ENCODE assay signal across 9 mouse cellular contexts in the genomic region with DNA sequence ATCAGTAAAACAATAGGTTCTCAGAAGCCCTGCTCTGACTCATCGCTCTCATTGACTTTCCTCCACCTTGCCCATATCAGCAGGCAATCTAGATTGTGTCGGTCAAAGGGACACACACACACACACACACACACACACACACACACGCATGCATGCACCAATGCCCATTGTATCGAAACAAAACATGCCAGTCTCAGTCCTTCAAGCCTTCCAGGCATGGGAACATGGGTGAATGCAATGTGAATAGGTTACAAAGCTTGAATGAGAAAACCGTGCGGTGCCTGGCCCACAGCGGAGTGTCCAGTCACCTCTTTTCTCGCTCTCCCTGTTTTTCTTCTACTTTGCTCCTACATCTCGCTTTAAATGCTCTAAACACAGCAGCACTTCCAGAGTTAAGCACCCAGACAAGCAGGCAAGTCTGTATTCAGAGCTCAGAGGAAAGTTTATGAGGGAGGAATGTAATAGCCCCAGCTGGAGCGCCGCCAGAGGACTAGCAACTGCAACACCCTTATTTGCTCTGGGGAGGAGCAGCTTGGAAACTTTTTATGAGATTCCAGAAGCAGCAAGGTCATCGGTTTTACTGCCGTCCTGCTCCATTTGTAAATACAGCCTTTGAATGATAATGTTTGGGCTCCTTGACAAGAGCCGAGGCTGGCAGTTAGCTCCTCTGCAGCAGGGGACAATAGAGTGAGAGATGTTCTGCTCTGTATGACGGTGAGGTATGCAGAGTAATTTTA.
DNase-seq lines count a peak whose midpoint lies in the region; ATAC-seq lines count a peak whose summit lies in the region.
"Had no signal": no experiment of that assay in that cellular context is flagged by ENCODE, and none has a peak within 500 bp of the region (broad histone marks: within the 10 kb centered on the region; RNA-seq: fewer than 3 reads in every experiment).

No protein-coding gene starts in this region.

- H3K9ac ChIP-seq in embryonic facial prominence, embryonic 12.5 days, result no peak overlapping the region
- H3K9ac ChIP-seq in heart, embryonic 13.5 days, result peak overlapping the region; percentile 55
- no peak overlapping the region for H3K9ac ChIP-seq in kidney, embryonic 15.5 days
- no peak overlapping the region for H3K9ac ChIP-seq in stomach, embryonic 15.5 days

- no peak overlapping the region for H3K4me3 ChIP-seq in embryonic facial prominence, embryonic 12.5 days
- H3K4me3 ChIP-seq in heart, embryonic 13.5 days, result 0 out of 2 replicates have a peak overlapping the region, but pooled peaks have one; percentile 4
- peak overlapping the region; percentile 12 for H3K4me3 ChIP-seq in kidney, embryonic 15.5 days (replicated peaks)
- peak overlapping the region; percentile 13 for H3K4me3 ChIP-seq in stomach, embryonic 15.5 days (replicated peaks)

- peak; percentile 59 for DNase-seq in ZHBTc4 (ENCODE audit: low read depth, low spot score)
- peak; percentile 58 for DNase-seq in lung, postnatal 14 days
- DNase-seq in thymus, postnatal 25 days, result no peak
- no peak for DNase-seq in frontal cortex, postnatal 25 days (ENCODE audit: low spot score in 2 of 2)

- H3K4me1 ChIP-seq in embryonic facial prominence, embryonic 12.5 days, result peaks cover 21% of the 10 kb centered on the region
- H3K4me1 ChIP-seq in heart, embryonic 13.5 days, result peaks cover 44% of the 10 kb centered on the region
- peaks cover 65% of the 10 kb centered on the region for H3K4me1 ChIP-seq in kidney, embryonic 15.5 days
- peaks cover 13% of the 10 kb centered on the region for H3K4me1 ChIP-seq in stomach, embryonic 15.5 days

- no peaks in the 10 kb centered on the region for H3K9me3 ChIP-seq in embryonic facial prominence, embryonic 12.5 days
- no peaks in the 10 kb centered on the region for H3K9me3 ChIP-seq in heart, embryonic 13.5 days
- H3K9me3 ChIP-seq in kidney, embryonic 15.5 days (replicated peaks), result no peaks in the 10 kb centered on the region
- H3K9me3 ChIP-seq in stomach, embryonic 15.5 days, result no peaks in the 10 kb centered on the region

- WGBS in embryonic facial prominence, embryonic 12.5 days, result 45% methylated on average over 15 of the region's 15 CpGs
- WGBS in heart, embryonic 13.5 days, result 31% methylated on average over 15 of the region's 15 CpGs
- 7% methylated on average over 15 of the region's 15 CpGs for WGBS in kidney, embryonic 15.5 days
- WGBS in stomach, embryonic 15.5 days, result 16% methylated on average over 15 of the region's 15 CpGs

- peak; percentile 86 for ATAC-seq in embryonic facial prominence, embryonic 12.5 days (ENCODE audit: insufficient number of reproducible peaks, insufficient read depth, low FRiP score, low TSS enrichment)
- ATAC-seq in heart, embryonic 13.5 days (ENCODE audit: extremely low read depth, insufficient number of reproducible peaks, low FRiP score, low TSS enrichment), result no peak
- ATAC-seq in kidney, embryonic 15.5 days (replicated peaks; ENCODE audit: low FRiP score), result peak; percentile 82
- ATAC-seq in stomach, embryonic 15.5 days (ENCODE audit: insufficient read depth, low FRiP score, low read depth), result peak; percentile 85

- no peaks in the 10 kb centered on the region for H3K27me3 ChIP-seq in embryonic facial prominence, embryonic 12.5 days
- 0 out of 2 replicates have a peak, but pooled peaks cover 5% of the 10 kb centered on the region for H3K27me3 ChIP-seq in heart, embryonic 13.5 days (replicated peaks)
- H3K27me3 ChIP-seq in kidney, embryonic 15.5 days, result no peaks in the 10 kb centered on the region
- H3K27me3 ChIP-seq in stomach, embryonic 15.5 days (replicated peaks), result no peaks in the 10 kb centered on the region

- no peaks in the 10 kb centered on the region for H3K36me3 ChIP-seq in embryonic facial prominence, embryonic 12.5 days
- no peaks in the 10 kb centered on the region for H3K36me3 ChIP-seq in heart, embryonic 13.5 days
- H3K36me3 ChIP-seq in kidney, embryonic 15.5 days, result no peaks in the 10 kb centered on the region
- no peaks in the 10 kb centered on the region for H3K36me3 ChIP-seq in stomach, embryonic 15.5 days

- H3K4me2 ChIP-seq in embryonic facial prominence, embryonic 12.5 days (replicated peaks), result peak overlapping the region; percentile 24
- peak overlapping the region; percentile 55 for H3K4me2 ChIP-seq in heart, embryonic 13.5 days
- H3K4me2 ChIP-seq in kidney, embryonic 15.5 days, result peak overlapping the region; percentile 50
- H3K4me2 ChIP-seq in stomach, embryonic 15.5 days, result peak overlapping the region; percentile 48

- peak overlapping the region; percentile 71 for H3K27ac ChIP-seq in embryonic facial prominence, embryonic 12.5 days
- peak overlapping the region; percentile 90 for H3K27ac ChIP-seq in heart, embryonic 13.5 days (replicated peaks)
- peak overlapping the region; percentile 95 for H3K27ac ChIP-seq in kidney, embryonic 15.5 days
- H3K27ac ChIP-seq in stomach, embryonic 15.5 days, result peak overlapping the region; percentile 94
- H3K27ac ChIP-seq: macrophage had no signal

Comparison
In these comparisons a context has a peak if more than half of its experiments do, and no peak if none do; other contexts are left out.
1. DNase-seq: peak in ZHBTc4 (single experiment) and lung, postnatal 14 days (single experiment); none in thymus, postnatal 25 days (single experiment) and frontal cortex, postnatal 25 days (0 of 2).
2. Peak in every context shown above with its lines, with median percentiles within 50 percentile points of each other: H3K27ac ChIP-seq and H3K4me2 ChIP-seq.